Mouse (Mus musculus): ENCODE results near the gene Ptpn5.

- no peak for TF ChIP-seq E2F4 (IDR thresholded peaks at IDR 0.05; ENCODE audit: insufficient read depth)
- no peak for TF ChIP-seq POLR2AphosphoS2 (IDR thresholded peaks at IDR 0.05; ENCODE audit: insufficient read length, low read depth)
Observed at GRCm38 (mm10) chr7:47155396-47155795, 21.9 kb upstream of the Ptpn5 start.
